In the genomic region with DNA sequence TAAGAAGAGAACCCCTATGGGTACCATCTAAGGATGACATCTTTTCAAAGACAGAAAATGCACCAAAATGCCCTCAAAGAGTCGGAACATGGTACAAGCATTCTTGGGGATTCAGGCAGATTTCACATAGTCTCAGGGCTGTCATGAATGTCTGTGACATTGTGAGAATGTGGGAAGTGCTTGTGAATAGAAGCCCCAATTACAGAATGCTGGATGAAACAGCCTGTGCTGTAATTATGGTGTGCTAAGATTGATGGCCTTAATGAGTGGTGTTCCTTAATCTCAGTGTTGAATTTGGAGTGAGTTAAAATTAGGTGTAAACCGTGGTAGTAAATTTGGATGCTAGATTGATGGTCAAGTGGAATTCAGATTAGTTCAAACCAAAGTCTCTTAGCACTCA, we compare ENCODE assay signal across 27 mouse cellular contexts.
"Had no signal": no experiment of that assay in that cellular context is flagged by ENCODE, and none has a peak within 500 bp of the region (broad histone marks: within the 10 kb centered on the region; RNA-seq: fewer than 3 reads in every experiment).

No protein-coding gene starts in this region.

- H3K4me1 ChIP-seq: heart, embryonic 13.5 days; heart, embryonic 15.5 days; hindbrain, embryonic 13.5 days; hindbrain, embryonic 15.5 days; kidney, embryonic 15.5 days; limb, embryonic 13.5 days; limb, embryonic 15.5 days; liver, embryonic 12.5 days had no signal

- H3K4me3 ChIP-seq: heart, adult 2 months; heart, embryonic 13.5 days; heart, embryonic 15.5 days; hindbrain, embryonic 13.5 days; hindbrain, embryonic 15.5 days; kidney, embryonic 15.5 days; limb, embryonic 13.5 days; limb, embryonic 15.5 days; liver, embryonic 12.5 days had no signal

- H3K9me3 ChIP-seq: heart, embryonic 13.5 days; heart, embryonic 15.5 days; hindbrain, embryonic 13.5 days; hindbrain, embryonic 15.5 days; kidney, embryonic 15.5 days; limb, embryonic 13.5 days; limb, embryonic 15.5 days; liver, embryonic 12.5 days had no signal

- H3K27ac ChIP-seq: heart, adult 2 months; heart, embryonic 13.5 days; heart, embryonic 15.5 days; hindbrain, embryonic 13.5 days; hindbrain, embryonic 15.5 days; hindbrain, postnatal 0 days; kidney, embryonic 15.5 days; kidney, postnatal 0 days; limb, embryonic 13.5 days; limb, embryonic 15.5 days; liver, embryonic 12.5 days; liver, embryonic 14.5 days had no signal

- DNase-seq: gastrocnemius, postnatal 14 days; gastrocnemius, postnatal 36 days; heart, adult 11 months; heart, adult 2 months; heart, postnatal 14 days; heart, postnatal 36 days; kidney, adult 11 months; kidney, adult 2 months; kidney, adult 9 months; kidney, postnatal 14 days; kidney, postnatal 36 days; layer of hippocampus, adult 9-11 months; layer of hippocampus, postnatal 36 days; left cerebral cortex, postnatal 4 days had no signal

- H3K4me2 ChIP-seq: heart, embryonic 11.5 days; heart, embryonic 13.5 days; heart, embryonic 15.5 days; hindbrain, embryonic 13.5 days; hindbrain, embryonic 15.5 days; kidney, embryonic 15.5 days; limb, embryonic 13.5 days; limb, embryonic 15.5 days; liver, embryonic 12.5 days had no signal

- H3K9ac ChIP-seq: heart, embryonic 13.5 days; heart, embryonic 15.5 days; hindbrain, embryonic 13.5 days; hindbrain, embryonic 15.5 days; kidney, embryonic 15.5 days; limb, embryonic 13.5 days; limb, embryonic 15.5 days; liver, embryonic 12.5 days; liver, embryonic 14.5 days had no signal

- ATAC-seq: hindbrain, postnatal 0 days; intestine, embryonic 16.5 days; liver, embryonic 12.5 days had no signal

- H3K36me3 ChIP-seq: heart, embryonic 13.5 days; heart, embryonic 15.5 days; hindbrain, embryonic 13.5 days; hindbrain, embryonic 15.5 days; kidney, embryonic 15.5 days; limb, embryonic 13.5 days; limb, embryonic 15.5 days; liver, embryonic 12.5 days had no signal

- H3K27me3 ChIP-seq: heart, embryonic 13.5 days; heart, embryonic 15.5 days; hindbrain, embryonic 13.5 days; hindbrain, embryonic 15.5 days; kidney, embryonic 15.5 days; limb, embryonic 13.5 days; limb, embryonic 15.5 days; liver, embryonic 12.5 days had no signal
